Mouse (Mus musculus): ENCODE results near the gene Taar5. TPM values are rescaled to one million over a fixed set of nuclear protein-coding genes. Genes with fewer than 3 reads are reported as not detected.
A peak's percentile ranks its signal among the peaks of the same experiment; 100 is the strongest.

The Taar5 gene
- not detected in 2 replicates for polyA plus RNA-seq (2015; fragmentation: Nextera tagmentation; extraction: Ambion mirVana)

- Histone ChIP-seq H3K4me3 (no peak within 1 kb of the TSS), H3K9ac (no peak within 1 kb of the TSS), H3K4me2 (no peak within 1 kb of the TSS), H3K36me3 (no peaks in the 10 kb centered on the region), H3K27me3 (no peaks in the 10 kb centered on the region), H3K9me3 (no peaks in the 10 kb centered on the region), H3K27ac (replicated peaks) (no peak within 1 kb of the TSS), H3K4me1 (replicated peaks) (no peaks in the 10 kb centered on the region)
- WGBS, result 92% methylated on average over 11 of the region's 11 CpGs
- no peak for ATAC-seq (ENCODE audit: low read depth)
Measured at GRCm38 (mm10) chr10:23970656-23971165, at the start of gene Taar5. Gene Taar5, plus strand, starts transcription at chr10:23970706.

GRCm38 (mm10) chr10:23922468-23922867, 48.0 kb upstream of the Taar5 start:
- H3K27me3 ChIP-seq, result no peaks in the 10 kb centered on the region
- ATAC-seq (ENCODE audit: low read depth), result no peak
- no peaks in the 10 kb centered on the region for H3K4me1 ChIP-seq (replicated peaks)
- 77% methylated on average over 3 of the region's 3 CpGs for WGBS
- H3K4me3 ChIP-seq, result no peak overlapping the region
- no peak overlapping the region for H3K9ac ChIP-seq
- H3K9me3 ChIP-seq, result no peaks in the 10 kb centered on the region
- H3K36me3 ChIP-seq, result no peaks in the 10 kb centered on the region
- no peak overlapping the region for H3K4me2 ChIP-seq
- no peak overlapping the region for H3K27ac ChIP-seq (replicated peaks)

- Histone ChIP-seq H3K9ac (no peak overlapping the region), H3K27me3 (no peaks in the 10 kb centered on the region), H3K36me3 (no peaks in the 10 kb centered on the region), H3K27ac (replicated peaks) (no peak overlapping the region), H3K4me2 (no peak overlapping the region), H3K4me1 (replicated peaks) (no peaks in the 10 kb centered on the region), H3K4me3 (no peak overlapping the region), H3K9me3 (no peaks in the 10 kb centered on the region)
- 76% methylated on average over 2 of the region's 2 CpGs for WGBS
- ATAC-seq (ENCODE audit: low read depth), result no peak
Measured at GRCm38 (mm10) chr10:23923941-23924340, 46.6 kb upstream of the Taar5 start.

- no peak overlapping the region for H3K27ac ChIP-seq (replicated peaks)
- no peak overlapping the region for H3K4me2 ChIP-seq
- H3K4me1 ChIP-seq (replicated peaks), result peaks cover 7% of the 10 kb centered on the region
- WGBS, result 26% methylated on average over 4 of the region's 4 CpGs
- no peak overlapping the region for H3K9ac ChIP-seq
- no peaks in the 10 kb centered on the region for H3K27me3 ChIP-seq
- no peak for ATAC-seq (ENCODE audit: low read depth)
- no peaks in the 10 kb centered on the region for H3K9me3 ChIP-seq
- H3K4me3 ChIP-seq, result no peak overlapping the region
- no peaks in the 10 kb centered on the region for H3K36me3 ChIP-seq
Measured at GRCm38 (mm10) chr10:23937613-23938012, 32.9 kb upstream of the Taar5 start.

DNA sequence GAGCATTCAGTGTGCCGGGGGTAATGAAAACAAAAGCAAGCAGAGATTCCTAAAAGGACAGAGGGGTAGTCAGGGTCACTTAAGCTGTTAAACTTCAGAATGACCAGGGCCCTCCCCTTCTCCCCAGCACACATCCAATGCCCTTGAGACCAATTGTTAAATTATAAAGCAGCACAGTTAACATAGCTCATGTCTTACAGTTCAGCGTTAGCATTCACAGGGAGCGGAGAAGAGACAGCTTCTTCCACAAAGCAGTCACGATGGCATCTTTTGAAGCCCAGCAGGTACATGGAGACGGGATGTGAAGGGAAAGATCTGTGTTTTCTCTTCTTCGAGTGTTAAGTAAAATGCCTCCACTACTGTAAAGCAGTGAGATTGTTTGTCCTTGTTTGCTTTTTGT, 32.2 kb upstream of the Taar5 start, which contains the start of gene Taar2:
Gene Taar2 (plus strand): TSS at position 261 of the 400 bp plus-strand sequence.
- Histone ChIP-seq H3K9me3 (no peaks in the 10 kb centered on the region), H3K27ac (replicated peaks) (no peak within 1 kb of the TSS), H3K4me3 (no peak within 1 kb of the TSS), H3K9ac (peak within 1 kb of the TSS; percentile 49; the same call in 1 of the 2 replicates), H3K4me1 (replicated peaks) (peaks cover 7% of the 10 kb centered on the region), H3K27me3 (no peaks in the 10 kb centered on the region), H3K36me3 (no peaks in the 10 kb centered on the region), H3K4me2 (peak within 1 kb of the TSS; percentile 41)
- 21% methylated on average over 6 of the region's 6 CpGs for WGBS
- ATAC-seq (ENCODE audit: low read depth), result no peak

GRCm38 (mm10) chr10:23942465-23942864, 28.0 kb upstream of the Taar5 start:
- Histone ChIP-seq H3K27ac (replicated peaks) (no peak overlapping the region), H3K27me3 (no peaks in the 10 kb centered on the region), H3K36me3 (no peaks in the 10 kb centered on the region), H3K4me1 (replicated peaks) (peaks cover 7% of the 10 kb centered on the region), H3K4me3 (no peak overlapping the region), H3K9me3 (no peaks in the 10 kb centered on the region), H3K4me2 (no peak overlapping the region), H3K9ac (no peak overlapping the region)
- WGBS, result 76% methylated on average over 5 of the region's 5 CpGs
- no peak for ATAC-seq (ENCODE audit: low read depth)

GRCm38 (mm10) chr10:23948026-23948425, 22.5 kb upstream of the Taar5 start:
- no peak for ATAC-seq (ENCODE audit: low read depth)
- H3K36me3 ChIP-seq, result no peaks in the 10 kb centered on the region
- H3K27ac ChIP-seq (replicated peaks), result no peak overlapping the region
- H3K4me3 ChIP-seq, result no peak overlapping the region
- no peaks in the 10 kb centered on the region for H3K4me1 ChIP-seq (replicated peaks)
- no peak overlapping the region for H3K4me2 ChIP-seq
- no peak overlapping the region for H3K9ac ChIP-seq
- 75% methylated on average over 7 of the region's 7 CpGs for WGBS
- H3K9me3 ChIP-seq, result no peaks in the 10 kb centered on the region
- no peaks in the 10 kb centered on the region for H3K27me3 ChIP-seq

DNA sequence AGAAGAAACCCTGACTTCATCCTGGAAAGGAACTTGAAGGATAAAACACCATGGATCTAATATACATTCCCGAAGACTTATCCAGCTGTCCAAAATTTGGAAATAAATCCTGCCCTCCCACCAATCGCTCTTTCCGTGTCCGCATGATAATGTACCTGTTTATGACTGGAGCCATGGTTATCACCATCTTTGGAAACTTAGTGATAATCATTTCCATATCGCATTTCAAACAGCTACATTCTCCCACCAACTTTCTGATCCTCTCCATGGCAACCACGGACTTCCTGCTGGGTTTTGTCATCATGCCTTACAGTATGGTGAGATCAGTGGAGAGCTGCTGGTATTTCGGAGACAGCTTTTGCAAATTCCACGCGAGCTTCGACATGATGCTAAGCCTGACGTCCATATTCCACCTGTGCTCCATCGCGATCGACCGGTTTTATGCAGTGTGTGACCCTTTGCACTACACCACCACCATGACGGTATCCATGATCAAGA, 20.9 kb upstream of the Taar5 start, which contains the start of gene Taar3:
Gene Taar3 (plus strand): TSS at position 51 of the 498 bp plus-strand sequence.
- Histone ChIP-seq H3K36me3 (no peaks in the 10 kb centered on the region), H3K9ac (no peak within 1 kb of the TSS), H3K4me1 (replicated peaks) (no peaks in the 10 kb centered on the region), H3K4me2 (no peak within 1 kb of the TSS), H3K9me3 (no peaks in the 10 kb centered on the region), H3K27ac (replicated peaks) (no peak within 1 kb of the TSS), H3K27me3 (no peaks in the 10 kb centered on the region), H3K4me3 (no peak within 1 kb of the TSS)
- ATAC-seq (ENCODE audit: low read depth), result no peak
- 89% methylated on average over 16 of the region's 16 CpGs for WGBS

- H3K9ac ChIP-seq, result no peak overlapping the region
- no peaks in the 10 kb centered on the region for H3K4me1 ChIP-seq (replicated peaks)
- no peaks in the 10 kb centered on the region for H3K9me3 ChIP-seq
- H3K4me2 ChIP-seq, result no peak overlapping the region
- ATAC-seq (ENCODE audit: low read depth), result no peak
- H3K27me3 ChIP-seq, result no peaks in the 10 kb centered on the region
- H3K27ac ChIP-seq (replicated peaks), result no peak overlapping the region
- no peak overlapping the region for H3K4me3 ChIP-seq
- 87% methylated on average over 6 of the region's 6 CpGs for WGBS
- no peaks in the 10 kb centered on the region for H3K36me3 ChIP-seq
Measured at GRCm38 (mm10) chr10:23951714-23952113, 18.8 kb upstream of the Taar5 start.

DNA sequence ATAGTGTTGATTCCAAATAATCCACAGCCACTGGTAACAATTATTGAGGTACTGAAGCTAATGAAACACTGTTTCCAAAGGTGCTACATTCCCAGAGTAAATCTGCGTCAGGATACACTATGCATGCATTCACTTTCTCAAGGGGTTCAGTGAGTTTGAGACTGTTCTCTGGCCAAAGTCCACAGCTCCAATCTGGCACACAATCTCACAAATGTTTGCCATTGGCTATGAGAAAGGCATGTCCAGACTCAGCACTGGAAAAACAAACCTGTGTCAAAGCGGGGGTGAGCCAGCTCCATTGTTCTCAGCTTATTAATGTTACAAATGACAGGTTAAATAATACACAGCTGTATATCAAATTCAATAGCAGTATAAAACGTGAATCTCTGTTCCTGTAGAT, 11.4 kb upstream of the Taar5 start:
- Histone ChIP-seq H3K4me3 (no peak overlapping the region), H3K27me3 (no peaks in the 10 kb centered on the region), H3K9me3 (no peaks in the 10 kb centered on the region), H3K36me3 (no peaks in the 10 kb centered on the region), H3K4me1 (replicated peaks) (no peaks in the 10 kb centered on the region), H3K9ac (no peak overlapping the region), H3K4me2 (no peak overlapping the region), H3K27ac (replicated peaks) (no peak overlapping the region)
- WGBS, result 71% methylated on average over 3 of the region's 3 CpGs
- ATAC-seq (ENCODE audit: low read depth), result no peak

GRCm38 (mm10) chr10:23960444-23960915, 10.0 kb upstream of the Taar5 start, which contains the start of gene Taar4:
Gene Taar4, plus strand, starts transcription at chr10:23960494.
- H3K27me3 ChIP-seq, result no peaks in the 10 kb centered on the region
- no peaks in the 10 kb centered on the region for H3K4me1 ChIP-seq (replicated peaks)
- H3K36me3 ChIP-seq, result no peaks in the 10 kb centered on the region
- 88% methylated on average over 13 of the region's 13 CpGs for WGBS
- no peaks in the 10 kb centered on the region for H3K9me3 ChIP-seq
- H3K4me3 ChIP-seq, result no peak within 1 kb of the TSS
- no peak within 1 kb of the TSS for H3K4me2 ChIP-seq
- ATAC-seq (ENCODE audit: low read depth), result no peak
- H3K27ac ChIP-seq (replicated peaks), result no peak within 1 kb of the TSS
- H3K9ac ChIP-seq, result no peak within 1 kb of the TSS

GRCm38 (mm10) chr10:23963444-23963843, 7.1 kb upstream of the Taar5 start:
- Histone ChIP-seq H3K9me3 (no peaks in the 10 kb centered on the region), H3K27ac (replicated peaks) (no peak overlapping the region), H3K27me3 (no peaks in the 10 kb centered on the region), H3K4me1 (replicated peaks) (no peaks in the 10 kb centered on the region), H3K9ac (no peak overlapping the region), H3K4me2 (no peak overlapping the region), H3K36me3 (no peaks in the 10 kb centered on the region), H3K4me3 (no peak overlapping the region)
- 57% methylated on average over 3 of the region's 3 CpGs for WGBS
- no peak for ATAC-seq (ENCODE audit: low read depth)

All from neural tube, embryonic 13.5 days (tissue).